Mouse (Mus musculus): ENCODE results near the gene Satl1. TPM values are rescaled to one million over a fixed set of nuclear protein-coding genes. Genes with fewer than 3 reads are reported as not detected.
A peak's percentile ranks its signal among the peaks of the same experiment; 100 is the strongest.
"Not testable (repeated sequence)": the region's sequence is repeated elsewhere in the genome, so short reads cannot be mapped to it uniquely, and the experiment has no call there.

The Satl1 gene
- not detected in 2 replicates for polyA plus RNA-seq (2015; fragmentation: Nextera tagmentation; extraction: Ambion mirVana)

- Histone ChIP-seq H3K9me3 (ENCODE audit: control insufficient read depth, low read length) (no peaks in the 10 kb centered on the region; the same call in 1 of the 2 replicates), H3K36me3 (ENCODE audit: control insufficient read depth, insufficient read depth) (no peaks in the 10 kb centered on the region), H3K4me3 (replicated peaks; ENCODE audit: low read length) (no peak within 1 kb of the TSS), H3K27me3 (replicated peaks; ENCODE audit: control insufficient read depth, insufficient read depth, low read length) (no peaks in the 10 kb centered on the region), H3K4me1 (replicated peaks; ENCODE audit: control insufficient read depth, insufficient read depth, low read length) (no peaks in the 10 kb centered on the region), H3K4me2 (ENCODE audit: low read length) (no peak within 1 kb of the TSS), H3K27ac (ENCODE audit: low read length) (no peak within 1 kb of the TSS), H3K9ac (replicated peaks; ENCODE audit: low read depth, low read length) (no peak within 1 kb of the TSS)
- WGBS, result 92% methylated on average over 3 of the region's 3 CpGs
- no peak for ATAC-seq
These were observed at the start of gene Satl1 for GRCm38 (mm10) chrX:112406679-112407078. Gene Satl1, minus strand, starts transcription at chrX:112406779.

- no peaks in the 10 kb centered on the region for H3K4me1 ChIP-seq (replicated peaks; ENCODE audit: control insufficient read depth, insufficient read depth, low read length)
- H3K36me3 ChIP-seq (ENCODE audit: control insufficient read depth, insufficient read depth), result no peaks in the 10 kb centered on the region
- H3K9ac ChIP-seq (replicated peaks; ENCODE audit: low read depth, low read length), result no peak overlapping the region
- ATAC-seq, result no peak
- H3K4me2 ChIP-seq (ENCODE audit: low read length), result no peak overlapping the region
- no peaks in the 10 kb centered on the region for H3K27me3 ChIP-seq (replicated peaks; ENCODE audit: control insufficient read depth, insufficient read depth, low read length)
- H3K4me3 ChIP-seq (replicated peaks; ENCODE audit: low read length), result no peak overlapping the region
- no peak overlapping the region for H3K27ac ChIP-seq (ENCODE audit: low read length)
- 85% methylated on average over 2 of the region's 2 CpGs for WGBS
- H3K9me3 ChIP-seq (ENCODE audit: control insufficient read depth, low read length), result no peaks in the 10 kb centered on the region
These were observed 31.5 kb upstream of the Satl1 start for GRCm38 (mm10) chrX:112438064-112438463.

- WGBS, result 95% methylated on average over 1 of the region's 1 CpGs
- no peak overlapping the region for H3K4me3 ChIP-seq (replicated peaks; ENCODE audit: low read length)
- H3K36me3 ChIP-seq (ENCODE audit: control insufficient read depth, insufficient read depth), result no peaks in the 10 kb centered on the region
- no peaks in the 10 kb centered on the region for H3K27me3 ChIP-seq (replicated peaks; ENCODE audit: control insufficient read depth, insufficient read depth, low read length)
- no peak overlapping the region for H3K4me2 ChIP-seq (ENCODE audit: low read length)
- H3K9ac ChIP-seq (replicated peaks; ENCODE audit: low read depth, low read length), result no peak overlapping the region
- ATAC-seq, result no peak
- no peaks in the 10 kb centered on the region for H3K9me3 ChIP-seq (ENCODE audit: control insufficient read depth, low read length)
- no peaks in the 10 kb centered on the region for H3K4me1 ChIP-seq (replicated peaks; ENCODE audit: control insufficient read depth, insufficient read depth, low read length)
- H3K27ac ChIP-seq (ENCODE audit: low read length), result no peak overlapping the region
These were observed 31.0 kb upstream of the Satl1 start for GRCm38 (mm10) chrX:112437580-112437979.

GRCm38 (mm10) chrX:112422998-112423397, 16.4 kb upstream of the Satl1 start:
- H3K27ac ChIP-seq (ENCODE audit: low read length); H3K4me3 ChIP-seq (replicated peaks; ENCODE audit: low read length); H3K36me3 ChIP-seq (ENCODE audit: control insufficient read depth, insufficient read depth); H3K27me3 ChIP-seq (replicated peaks; ENCODE audit: control insufficient read depth, insufficient read depth, low read length); H3K9ac ChIP-seq (replicated peaks; ENCODE audit: low read depth, low read length); H3K9me3 ChIP-seq (ENCODE audit: control insufficient read depth, low read length); H3K4me2 ChIP-seq (ENCODE audit: low read length); ATAC-seq; H3K4me1 ChIP-seq (replicated peaks; ENCODE audit: control insufficient read depth, insufficient read depth, low read length): not testable (repeated sequence)
- 52% methylated on average over 2 of the region's 2 CpGs for WGBS

GRCm38 (mm10) chrX:112412309-112412708, 5.7 kb upstream of the Satl1 start:
- Histone ChIP-seq H3K4me2 (ENCODE audit: low read length) (no peak overlapping the region), H3K36me3 (ENCODE audit: control insufficient read depth, insufficient read depth) (no peaks in the 10 kb centered on the region), H3K9ac (replicated peaks; ENCODE audit: low read depth, low read length) (no peak overlapping the region), H3K4me1 (replicated peaks; ENCODE audit: control insufficient read depth, insufficient read depth, low read length) (no peaks in the 10 kb centered on the region), H3K27me3 (replicated peaks; ENCODE audit: control insufficient read depth, insufficient read depth, low read length) (no peaks in the 10 kb centered on the region), H3K9me3 (ENCODE audit: control insufficient read depth, low read length) (no peaks in the 10 kb centered on the region; the same call in 1 of the 2 replicates), H3K27ac (ENCODE audit: low read length) (no peak overlapping the region), H3K4me3 (replicated peaks; ENCODE audit: low read length) (no peak overlapping the region)
- WGBS, result 70% methylated on average over 2 of the region's 2 CpGs
- no peak for ATAC-seq

- H3K4me3 ChIP-seq (replicated peaks; ENCODE audit: low read length); H3K27me3 ChIP-seq (replicated peaks; ENCODE audit: control insufficient read depth, insufficient read depth, low read length); H3K4me1 ChIP-seq (replicated peaks; ENCODE audit: control insufficient read depth, insufficient read depth, low read length); H3K36me3 ChIP-seq (ENCODE audit: control insufficient read depth, insufficient read depth); H3K4me2 ChIP-seq (ENCODE audit: low read length); H3K9ac ChIP-seq (replicated peaks; ENCODE audit: low read depth, low read length); H3K9me3 ChIP-seq (ENCODE audit: control insufficient read depth, low read length); H3K27ac ChIP-seq (ENCODE audit: low read length): not testable (repeated sequence)
- ATAC-seq, result peak; percentile 94
- WGBS, result 87% methylated on average over 5 of the region's 5 CpGs
These were observed 35.8 kb downstream of the Satl1 start for GRCm38 (mm10) chrX:112370577-112371410.

GRCm38 (mm10) chrX:112368426-112368825, 38.2 kb downstream of the Satl1 start:
- H3K4me3 ChIP-seq (replicated peaks; ENCODE audit: low read length), result no peak overlapping the region
- no peak overlapping the region for H3K4me2 ChIP-seq (ENCODE audit: low read length)
- no peak overlapping the region for H3K9ac ChIP-seq (replicated peaks; ENCODE audit: low read depth, low read length)
- no peaks in the 10 kb centered on the region for H3K36me3 ChIP-seq (ENCODE audit: control insufficient read depth, insufficient read depth)
- no peaks in the 10 kb centered on the region for H3K4me1 ChIP-seq (replicated peaks; ENCODE audit: control insufficient read depth, insufficient read depth, low read length)
- peaks cover 6% of the 10 kb centered on the region; the same call in 1 of the 2 replicates for H3K9me3 ChIP-seq (ENCODE audit: control insufficient read depth, low read length)
- no peak overlapping the region for H3K27ac ChIP-seq (ENCODE audit: low read length)
- H3K27me3 ChIP-seq (replicated peaks; ENCODE audit: control insufficient read depth, insufficient read depth, low read length), result no peaks in the 10 kb centered on the region
- ATAC-seq, result no peak
- 40% methylated on average over 4 of the region's 4 CpGs for WGBS

GRCm38 (mm10) chrX:112348395-112348791, 58.2 kb downstream of the Satl1 start:
- Histone ChIP-seq H3K36me3 (ENCODE audit: control insufficient read depth, insufficient read depth) (no peaks in the 10 kb centered on the region), H3K27me3 (replicated peaks; ENCODE audit: control insufficient read depth, insufficient read depth, low read length) (no peaks in the 10 kb centered on the region), H3K9me3 (ENCODE audit: control insufficient read depth, low read length) (no peaks in the 10 kb centered on the region), H3K9ac (replicated peaks; ENCODE audit: low read depth, low read length) (no peak overlapping the region), H3K4me3 (replicated peaks; ENCODE audit: low read length) (no peak overlapping the region), H3K4me1 (replicated peaks; ENCODE audit: control insufficient read depth, insufficient read depth, low read length) (no peaks in the 10 kb centered on the region), H3K4me2 (ENCODE audit: low read length) (no peak overlapping the region), H3K27ac (ENCODE audit: low read length) (no peak overlapping the region)
- WGBS, result 22% methylated on average over 3 of the region's 3 CpGs
- ATAC-seq, result 0 out of 2 replicates have a peak, but pooled peaks have one; percentile 47

GRCm38 (mm10) chrX:112347467-112348394, 58.8 kb downstream of the Satl1 start:
- Histone ChIP-seq H3K4me3 (replicated peaks; ENCODE audit: low read length) (no peak overlapping the region), H3K36me3 (ENCODE audit: control insufficient read depth, insufficient read depth) (no peaks in the 10 kb centered on the region), H3K9me3 (ENCODE audit: control insufficient read depth, low read length) (no peaks in the 10 kb centered on the region), H3K27me3 (replicated peaks; ENCODE audit: control insufficient read depth, insufficient read depth, low read length) (no peaks in the 10 kb centered on the region), H3K27ac (ENCODE audit: low read length) (no peak overlapping the region), H3K4me2 (ENCODE audit: low read length) (no peak overlapping the region), H3K9ac (replicated peaks; ENCODE audit: low read depth, low read length) (no peak overlapping the region), H3K4me1 (replicated peaks; ENCODE audit: control insufficient read depth, insufficient read depth, low read length) (no peaks in the 10 kb centered on the region)
- 33% methylated on average over 4 of the region's 4 CpGs for WGBS
- ATAC-seq, result no peak
